Mouse (Mus musculus) NIH3T3 (cell line): ENCODE measurements at regions not wholly inside any gene's neighbourhood (a gene's known extent, or its start where the extent isn't known, plus 50 kb on each side); places are given as distances from the start of the nearest gene placed in this dataset.

ENCODE experiments used
- DNase-seq: peaks from one replicate; pipeline ENCODE4 v3.0.0-alpha.2; 2012; ENCODE audit warnings: low read depth

GRCm38 (mm10) chr7:60622271-60623249 is 482.5 kb upstream of the Snrpn start:
- peak; percentile 74 for DNase-seq

- DNase-seq = peak; percentile 66
These were observed 477.2 kb upstream of the Snrpn start for GRCm38 (mm10) chr7:60617070-60617674.
